Mouse (Mus musculus) lung, adult 2 months (tissue): ENCODE measurements around the gene Slc35a2. TPM values are rescaled to one million over a fixed set of nuclear protein-coding genes. Genes with fewer than 3 reads are reported as not detected.
"Not testable (repeated sequence)": the region's sequence is repeated elsewhere in the genome, so short reads cannot be mapped to it uniquely, and the experiment has no call there.

Source experiments
- DNase-seq: peaks from one replicate; pipeline ENCODE4 v3.0.0; 2022
- H3K4me1 ChIP-seq: fragments of 200-500 bp; 2 replicates; pipeline ENCODE4 v1.6.1; 2011; ENCODE audit warnings: low read length; ENCODE audit not compliant: control insufficient read depth, insufficient read depth
- H3K4me3 ChIP-seq: fragments of 200-500 bp; replicated peaks from 2 replicates; pipeline ENCODE3; 2011; ENCODE audit warnings: low read depth, mild to moderate bottlenecking, control low read depth, low read length; ENCODE audit errors: extremely low read depth
- CTCF ChIP-seq: fragments of 200-500 bp; IDR thresholded peaks from 2 replicates; pipeline ENCODE4 v1.5.1; 2011; ENCODE audit warnings: mild to moderate bottlenecking, low read length, control low read depth; ENCODE audit not compliant: insufficient read depth
- POLR2A ChIP-seq: fragments of 200-500 bp; IDR thresholded peaks from 2 replicates; pipeline ENCODE4 v1.6.1; 2011; ENCODE audit warnings: low read depth, mild to moderate bottlenecking, control low read depth, low read length, borderline replicate concordance; ENCODE audit errors: extremely low read depth
- WGBS: fragments of 180-500 bp; shearing (Covaris S2); methylation state at CpG from one replicate; pipeline ENCODE4 v1.1.7; 2018; 5-methylcytosine and 5-hydroxymethylcytosine counted together
- polyA plus RNA-seq: library from polyadenylated mRNA; depleted of rRNA; stranded (reverse); fragments of >200 nt; gene quantifications from 2 replicates; pipeline ENCODE4 v1.2.3, GENCODE M21; 2012

The Slc35a2 gene
- polyA plus RNA-seq, 1 experiment: 73.7 TPM

GRCm38 (mm10) chrX:7898880-7899874 lies 15.3 kb downstream of the Slc35a2 start, which contains the start of the genes Pqbp1 and Timm17b:
Pqbp1 (minus strand) TSS chrX:7899269.
Timm17b (plus strand) TSS chrX:7899357.
- DNase-seq: peak; percentile 81
- peak; percentile 63; the same call in 1 of the 2 replicates for TF ChIP-seq POLR2A
- no peak for TF ChIP-seq CTCF
- Histone ChIP-seq H3K4me3 (peak within 1 kb of the TSS; percentile 92), H3K4me1 (no peaks in the 10 kb centered on the region; the same call in 1 of the 2 replicates)
- WGBS: 26% methylated on average over 62 of the region's 62 CpGs

- TF ChIP-seq POLR2A (no peak), CTCF (no peak)
- 84% methylated on average over 5 of the region's 5 CpGs for WGBS
- no peak overlapping the region for H3K4me3 ChIP-seq
- no peaks in the 10 kb centered on the region; the same call in 1 of the 2 replicates for H3K4me1 ChIP-seq
- no peak for DNase-seq
These were observed 20.6 kb downstream of the Slc35a2 start for GRCm38 (mm10) chrX:7904441-7904840.

- 75% methylated on average over 5 of the region's 5 CpGs for WGBS
- no peaks in the 10 kb centered on the region for H3K4me1 ChIP-seq
- no peak for DNase-seq
- no peak within 1 kb of the TSS for H3K4me3 ChIP-seq
- TF ChIP-seq CTCF (no peak), POLR2A (no peak)
These were observed 23.9 kb downstream of the Slc35a2 start, which contains the start of gene Gm10491 for GRCm38 (mm10) chrX:7907735-7908134. Gm10491 (minus strand) TSS chrX:7907835.

GRCm38 (mm10) chrX:7909242-7909641 lies 25.4 kb downstream of the Slc35a2 start, which contains the start of gene Gm10490:
Gm10490 (plus strand) TSS chrX:7909542.
- 89% methylated on average over 4 of the region's 4 CpGs for WGBS
- not testable (repeated sequence) for H3K4me1 ChIP-seq, H3K4me3 ChIP-seq, DNase-seq

GRCm38 (mm10) chrX:7910473-7910872 lies 26.6 kb downstream of the Slc35a2 start:
- TF ChIP-seq CTCF (no peak), POLR2A (no peak)
- 63% methylated on average over 6 of the region's 6 CpGs for WGBS
- Histone ChIP-seq H3K4me1 (no peaks in the 10 kb centered on the region), H3K4me3 (no peak overlapping the region)
- no peak for DNase-seq

GRCm38 (mm10) chrX:7915669-7916068 lies 31.8 kb downstream of the Slc35a2 start:
- not testable (repeated sequence) for H3K4me1 ChIP-seq, DNase-seq, H3K4me3 ChIP-seq
- 37% methylated on average over 3 of the region's 3 CpGs for WGBS

GRCm38 (mm10) chrX:7917960-7918359 lies 34.1 kb downstream of the Slc35a2 start:
- H3K4me1 ChIP-seq, H3K4me3 ChIP-seq, DNase-seq: not testable (repeated sequence)
- 60% methylated on average over 6 of the region's 6 CpGs for WGBS

GRCm38 (mm10) chrX:7919601-7920383 lies 36.0 kb downstream of the Slc35a2 start, which contains the start of gene Pcsk1n:
Pcsk1n (plus strand) TSS chrX:7919822.
- DNase-seq: no peak
- Histone ChIP-seq H3K4me1 (no peaks in the 10 kb centered on the region), H3K4me3 (no peak within 1 kb of the TSS)
- TF ChIP-seq CTCF (no peak), POLR2A (no peak)
- WGBS: 23% methylated on average over 39 of the region's 40 CpGs

GRCm38 (mm10) chrX:7922032-7922431 lies 38.2 kb downstream of the Slc35a2 start:
- TF ChIP-seq POLR2A: no peak
- TF ChIP-seq CTCF: no peak
- no peak for DNase-seq
- WGBS: 21% methylated on average over 48 of the region's 48 CpGs
- no peaks in the 10 kb centered on the region for H3K4me1 ChIP-seq
- no peak overlapping the region for H3K4me3 ChIP-seq

- Histone ChIP-seq H3K4me1 (no peaks in the 10 kb centered on the region), H3K4me3 (no peak overlapping the region)
- TF ChIP-seq POLR2A: no peak
- TF ChIP-seq CTCF: no peak
- WGBS: 65% methylated on average over 6 of the region's 6 CpGs
- no peak for DNase-seq
These were observed 42.4 kb downstream of the Slc35a2 start for GRCm38 (mm10) chrX:7926266-7926665.
